Mouse (Mus musculus) bone marrow macrophage, adult 2 months (primary cell): ENCODE data around the gene Dlec1. TPM values are rescaled to one million over a fixed set of nuclear protein-coding genes. Genes with fewer than 3 reads are reported as not detected.

Experiments used
- H3K27ac ChIP-seq: 2 replicates; pipeline ENCODE4 v1.5.1; 2012; ENCODE audit warnings: low read depth, low read length; ENCODE audit not compliant: insufficient read depth
- H3K4me1 ChIP-seq: 2 replicates; pipeline ENCODE4 v1.6.1; 2012; ENCODE audit warnings: low read length; ENCODE audit not compliant: control insufficient read depth, insufficient read depth
- H3K4me3 ChIP-seq: 2 replicates; pipeline ENCODE4 v1.5.1; 2012; ENCODE audit warnings: mild to moderate bottlenecking, low read length, moderate library complexity; ENCODE audit not compliant: insufficient read depth
- CTCF ChIP-seq: IDR thresholded peaks from 2 replicates; pipeline ENCODE4 v1.5.1; 2012; ENCODE audit warnings: low read depth, mild to moderate bottlenecking, low read length, moderate library complexity
- POLR2A ChIP-seq: IDR thresholded peaks from 2 replicates; pipeline ENCODE4 v1.6.1; 2012; ENCODE audit warnings: mild to moderate bottlenecking, low read depth, low read length, borderline replicate concordance
- polyA plus RNA-seq: library from polyadenylated mRNA; stranded (reverse); fragments of >200 nt; gene quantifications from 2 replicates; pipeline ENCODE4 v1.2.4, GENCODE M21; 2012; ENCODE audit not compliant: missing spikeins, insufficient read depth, insufficient read length

Dlec1 gene
- polyA plus RNA-seq, 1 experiment = not detected

DNA sequence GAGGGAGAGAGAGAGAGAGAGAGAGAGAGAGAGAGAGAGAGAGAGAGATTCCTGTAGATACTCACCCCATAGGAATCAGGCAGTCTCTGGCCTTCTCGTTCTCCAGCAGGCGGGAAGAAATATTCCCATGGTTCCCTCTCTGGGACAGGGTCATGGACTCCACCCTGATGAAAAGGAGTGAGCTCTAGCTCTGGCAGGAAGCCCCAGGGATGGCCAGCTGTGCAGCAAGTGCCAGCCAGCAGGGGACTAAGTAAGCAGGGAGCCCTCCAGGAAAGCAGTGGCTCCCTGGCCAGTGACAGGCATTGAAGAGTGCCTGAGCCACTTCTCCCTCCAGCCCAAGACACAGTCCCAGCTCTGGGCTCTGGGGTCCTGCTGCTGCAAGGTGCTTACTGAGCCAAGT, 49.5 kb downstream of the Dlec1 start:
- H3K4me3 ChIP-seq = no peak overlapping the region
- TF ChIP-seq POLR2A (no peak), CTCF (no peak)
- H3K4me1 ChIP-seq = no peaks in the 10 kb centered on the region
- no peak overlapping the region for H3K27ac ChIP-seq

DNA sequence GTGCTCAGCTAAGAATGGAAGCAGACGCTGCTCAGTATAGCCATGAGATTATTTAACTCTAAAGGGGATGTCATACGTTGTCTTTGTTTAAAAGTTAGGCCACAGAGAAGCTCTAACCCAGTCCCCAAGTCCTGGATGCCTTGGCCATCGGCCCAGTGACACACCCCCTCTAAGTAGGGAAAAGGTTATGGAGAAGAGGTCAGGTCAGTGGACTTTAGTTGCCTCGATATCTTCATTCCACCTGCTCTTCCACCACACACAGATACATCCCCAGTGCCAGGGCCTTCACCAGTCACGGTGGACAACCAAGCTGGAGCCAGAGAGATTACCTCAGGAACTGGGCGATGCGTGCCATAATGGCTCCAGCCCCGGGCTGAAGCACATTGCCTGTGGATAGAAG, 53.1 kb downstream of the Dlec1 start:
- no peaks in the 10 kb centered on the region for H3K4me1 ChIP-seq
- no peak overlapping the region for H3K27ac ChIP-seq
- no peak overlapping the region for H3K4me3 ChIP-seq
- TF ChIP-seq POLR2A = no peak

- Histone ChIP-seq H3K4me3 (no peak overlapping the region), H3K4me1 (no peaks in the 10 kb centered on the region), H3K27ac (no peak overlapping the region)
- TF ChIP-seq CTCF (no peak), POLR2A (no peak)
Observed at GRCm38 (mm10) chr9:119155826-119156225, 53.5 kb downstream of the Dlec1 start.

- TF ChIP-seq POLR2A = no peak
- TF ChIP-seq CTCF = peak; percentile 66
- Histone ChIP-seq H3K4me3 (peak within 1 kb of the TSS; percentile 46), H3K27ac (no peak within 1 kb of the TSS), H3K4me1 (no peaks in the 10 kb centered on the region)
Observed at GRCm38 (mm10) chr9:119156278-119157201, 54.3 kb downstream of the Dlec1 start, which contains the start of gene Acaa1b. Acaa1b (minus strand) TSS chr9:119157093.

- no peak within 1 kb of the TSS for H3K27ac ChIP-seq
- H3K4me3 ChIP-seq = no peak within 1 kb of the TSS
Observed at GRCm38 (mm10) chr9:119158861-119159260, 56.6 kb downstream of the Dlec1 start, which contains the start of gene Gm47289. Gm47289 (plus strand) TSS chr9:119159161.

GRCm38 (mm10) chr9:119160689-119161088, 58.4 kb downstream of the Dlec1 start:
- Histone ChIP-seq H3K27ac (no peak overlapping the region), H3K4me3 (no peak overlapping the region), H3K4me1 (no peaks in the 10 kb centered on the region)
- TF ChIP-seq POLR2A = no peak
- TF ChIP-seq CTCF = no peak

More at GRCm38 (mm10) chr9:119158861-119159260, 56.6 kb downstream of the Dlec1 start, which contains the start of gene Gm47289:
- no peak for TF ChIP-seq CTCF
- TF ChIP-seq POLR2A = no peak
- no peaks in the 10 kb centered on the region for H3K4me1 ChIP-seq

DNA sequence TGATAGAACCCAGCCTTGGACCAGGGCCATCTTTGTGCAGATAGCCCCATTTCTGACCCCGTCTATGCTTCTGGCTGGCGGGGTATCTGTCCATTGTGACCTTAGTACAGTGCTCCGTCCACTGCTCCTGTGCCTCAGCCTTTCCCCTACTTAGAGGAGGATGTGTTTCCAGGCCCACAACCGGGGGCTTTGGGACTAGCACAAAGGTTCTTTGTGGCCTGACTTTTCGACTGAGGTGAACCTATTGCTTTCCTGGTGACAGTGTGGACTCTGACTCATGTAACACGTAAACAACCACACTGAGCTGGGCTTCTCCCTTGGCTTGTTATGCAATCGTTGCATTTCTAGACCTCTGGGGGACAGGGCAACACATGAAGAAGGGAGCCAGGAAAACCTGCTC, 62.5 kb downstream of the Dlec1 start:
- peaks cover 5% of the 10 kb centered on the region for H3K4me1 ChIP-seq
- no peak overlapping the region for H3K4me3 ChIP-seq
- H3K27ac ChIP-seq = no peak overlapping the region
- TF ChIP-seq CTCF (no peak), POLR2A (no peak)

- peaks cover 5% of the 10 kb centered on the region for H3K4me1 ChIP-seq
- H3K27ac ChIP-seq = no peak overlapping the region
- H3K4me3 ChIP-seq = no peak overlapping the region
- no peak for TF ChIP-seq POLR2A
Observed at GRCm38 (mm10) chr9:119165548-119165947, 63.3 kb downstream of the Dlec1 start.

GRCm38 (mm10) chr9:119167608-119168007, 65.3 kb downstream of the Dlec1 start:
- no peak overlapping the region for H3K27ac ChIP-seq
- peaks cover 5% of the 10 kb centered on the region for H3K4me1 ChIP-seq

DNA sequence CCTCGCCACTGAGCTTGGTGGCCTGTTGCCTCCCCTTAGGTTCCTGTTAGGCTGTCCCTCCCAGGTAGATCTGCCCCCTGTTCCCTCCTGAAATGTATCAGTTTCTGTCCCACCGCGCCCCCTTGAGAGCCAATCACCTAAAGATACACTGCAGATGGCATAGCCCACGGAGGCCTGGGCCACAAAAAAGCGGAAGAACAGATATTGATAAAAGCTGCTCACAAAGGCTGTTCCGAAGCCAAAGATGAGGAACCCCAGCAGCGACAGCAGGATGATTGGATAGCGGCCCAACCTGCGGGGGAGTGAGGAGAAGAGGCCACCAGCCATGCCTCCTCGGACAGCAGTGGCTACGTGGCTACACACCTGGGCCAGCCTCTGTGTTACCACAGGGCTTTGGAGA, 77.0 kb downstream of the Dlec1 start:
- Histone ChIP-seq H3K27ac (no peak overlapping the region), H3K4me1 (no peaks in the 10 kb centered on the region; the same call in 1 of the 2 replicates)
- TF ChIP-seq CTCF = no peak
- TF ChIP-seq POLR2A = no peak

More at GRCm38 (mm10) chr9:119167608-119168007, 65.3 kb downstream of the Dlec1 start:
- no peak overlapping the region for H3K4me3 ChIP-seq
- TF ChIP-seq CTCF = no peak
- no peak for TF ChIP-seq POLR2A

GRCm38 (mm10) chr9:119181241-119181728, 79.0 kb downstream of the Dlec1 start:
- no peak overlapping the region for H3K27ac ChIP-seq
- H3K4me1 ChIP-seq = no peaks in the 10 kb centered on the region; the same call in 1 of the 2 replicates
- TF ChIP-seq CTCF (no peak), POLR2A (no peak)
- H3K4me3 ChIP-seq = no peak overlapping the region

More for the DNA sequence above, 77.0 kb downstream of the Dlec1 start:
- H3K4me3 ChIP-seq = no peak overlapping the region
